Mouse (Mus musculus) lung, adult 2 months (tissue): ENCODE data around the gene Rufy1.

Experiments
- CTCF ChIP-seq: fragments of 200-500 bp; IDR thresholded peaks from 2 replicates; pipeline ENCODE4 v1.5.1; 2011; ENCODE audit warnings: mild to moderate bottlenecking, low read length, control low read depth; ENCODE audit not compliant: insufficient read depth
- POLR2A ChIP-seq: fragments of 200-500 bp; IDR thresholded peaks from 2 replicates; pipeline ENCODE4 v1.6.1; 2011; ENCODE audit warnings: low read depth, mild to moderate bottlenecking, control low read depth, low read length, borderline replicate concordance; ENCODE audit errors: extremely low read depth

- TF ChIP-seq CTCF (no peak), POLR2A (no peak)
These were observed 37.6 kb downstream of the Rufy1 start for GRCm38 (mm10) chr11:50393306-50393705.
